Mouse (Mus musculus) monocyte, adult 2 months (primary cell): ENCODE data around the gene Iffo1.

Experiments
- DNase-seq, 2 experiments: peaks; one replicate each; pipeline ENCODE4 v3.0.0; 2022; ENCODE audit warnings: low spot score in 2 of 2, low read depth in 1 of 2

Gene Iffo1

GRCm38 (mm10) chr6:125139747-125140146, 5.3 kb upstream of the Iffo1 start:
- no peak for DNase-seq

- DNase-seq: no peak
Measured at GRCm38 (mm10) chr6:125142436-125142835, 2.6 kb upstream of the Iffo1 start.

- no peak for DNase-seq
Measured at GRCm38 (mm10) chr6:125143128-125143527, 1.9 kb upstream of the Iffo1 start.

GRCm38 (mm10) chr6:125143904-125144303, 1.1 kb upstream of the Iffo1 start:
- DNase-seq: no peak

GRCm38 (mm10) chr6:125145479-125145951, 474 bp downstream of the Iffo1 start:
- no peak for DNase-seq

- no peak for DNase-seq
Measured at GRCm38 (mm10) chr6:125146148-125146547, 1.1 kb downstream of the Iffo1 start.

GRCm38 (mm10) chr6:125146797-125147196, 1.8 kb downstream of the Iffo1 start:
- DNase-seq: peak in 1 of 2 experiments; percentile 55

- no peak for DNase-seq
Measured at GRCm38 (mm10) chr6:125147329-125147728, 2.3 kb downstream of the Iffo1 start.

GRCm38 (mm10) chr6:125148251-125148925, 3.3 kb downstream of the Iffo1 start:
- DNase-seq: no peak

GRCm38 (mm10) chr6:125148926-125149568, 4.0 kb downstream of the Iffo1 start:
- DNase-seq: no peak

GRCm38 (mm10) chr6:125149569-125149950, 4.5 kb downstream of the Iffo1 start:
- no peak for DNase-seq

- no peak for DNase-seq
Measured at GRCm38 (mm10) chr6:125152212-125153017, 7.4 kb downstream of the Iffo1 start.

- DNase-seq: no peak
Measured at GRCm38 (mm10) chr6:125153018-125153389, 8.0 kb downstream of the Iffo1 start.

GRCm38 (mm10) chr6:125153682-125154081, 8.6 kb downstream of the Iffo1 start:
- no peak for DNase-seq

- DNase-seq: no peak
Measured at GRCm38 (mm10) chr6:125154550-125154949, 9.5 kb downstream of the Iffo1 start.

- DNase-seq: no peak
Measured at GRCm38 (mm10) chr6:125155262-125155661, 10.2 kb downstream of the Iffo1 start.

- DNase-seq: no peak
Measured at GRCm38 (mm10) chr6:125156491-125156890, 11.4 kb downstream of the Iffo1 start.

GRCm38 (mm10) chr6:125156903-125157614, 12.0 kb downstream of the Iffo1 start:
- DNase-seq: no peak

- no peak for DNase-seq
Measured at GRCm38 (mm10) chr6:125158944-125159492, 14.0 kb downstream of the Iffo1 start.

- DNase-seq: no peak
Measured at GRCm38 (mm10) chr6:125159773-125160557, 14.9 kb downstream of the Iffo1 start.
